Mouse (Mus musculus): ENCODE measurements at regions not wholly inside any gene's neighbourhood (a gene's known extent, or its start where the extent isn't known, plus 50 kb on each side); places are given as distances from the start of the nearest gene placed in this dataset.

DNA sequence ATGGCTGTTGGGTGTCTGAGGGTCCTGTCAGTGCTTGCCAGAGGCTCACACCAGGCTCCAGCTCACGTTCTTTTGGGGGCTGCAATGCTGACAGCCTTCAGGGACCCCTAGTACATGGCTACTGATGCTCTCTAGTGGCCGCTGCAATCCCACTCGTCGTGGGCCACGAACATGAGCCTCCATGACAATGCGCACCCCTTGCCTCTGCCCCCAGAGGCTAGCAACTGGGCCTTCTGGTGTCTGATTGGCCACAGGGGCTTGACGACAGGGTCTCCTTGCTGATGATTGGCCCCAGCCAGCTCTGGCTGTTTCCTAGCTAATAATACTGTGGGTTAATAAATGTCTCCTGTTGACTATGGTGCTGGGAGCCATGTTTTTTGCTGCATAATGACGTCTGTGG, 61.1 kb downstream of the Rtl1 start:
- no peak overlapping the region for H3K4me3 ChIP-seq (replicated peaks)
- H3K27me3 ChIP-seq = no peaks in the 10 kb centered on the region
- no peak overlapping the region for H3K9ac ChIP-seq (replicated peaks)
- H3K27ac ChIP-seq = no peak overlapping the region
- no peaks in the 10 kb centered on the region; the same call in 1 of the 2 replicates for H3K4me1 ChIP-seq (replicated peaks)
- peaks cover 38% of the 10 kb centered on the region for H3K9me3 ChIP-seq
- 0 out of 2 replicates have a peak, but pooled peaks cover 6% of the 10 kb centered on the region for H3K36me3 ChIP-seq
- H3K4me2 ChIP-seq (replicated peaks) = no peak overlapping the region
- peak; percentile 37; the same call in 1 of the 2 replicates for ATAC-seq
- WGBS = 78% methylated on average over 8 of the region's 8 CpGs

DNA sequence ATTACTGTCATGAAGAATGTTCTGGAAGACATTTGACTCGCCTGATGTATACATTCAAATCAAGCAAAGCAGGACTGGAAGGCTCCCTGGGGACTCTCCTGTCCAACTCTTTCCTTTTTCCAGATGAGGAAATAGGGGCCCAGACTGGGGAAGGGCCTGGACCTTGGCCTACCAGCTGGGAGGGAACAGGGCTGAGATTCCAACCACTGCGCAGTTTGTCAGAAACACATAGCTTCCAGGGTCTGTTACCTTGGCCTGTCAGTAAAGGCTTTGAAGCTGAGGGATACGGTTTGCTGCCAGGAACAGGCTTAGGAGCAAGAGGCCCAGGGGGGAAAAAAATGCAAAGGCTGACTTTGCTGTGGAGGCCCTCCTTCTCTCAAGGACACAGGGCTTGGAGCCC, 61.5 kb downstream of the Rtl1 start:
- no peak for ATAC-seq
- no peaks in the 10 kb centered on the region; the same call in 1 of the 2 replicates for H3K4me1 ChIP-seq (replicated peaks)
- H3K27me3 ChIP-seq = 0 out of 2 replicates have a peak, but pooled peaks cover 3% of the 10 kb centered on the region
- no peak overlapping the region for H3K27ac ChIP-seq
- H3K4me3 ChIP-seq (replicated peaks) = no peak overlapping the region
- 0 out of 2 replicates have a peak, but pooled peaks cover 6% of the 10 kb centered on the region for H3K36me3 ChIP-seq
- WGBS = 94% methylated on average over 3 of the region's 3 CpGs
- no peak overlapping the region for H3K9ac ChIP-seq (replicated peaks)
- no peak overlapping the region for H3K4me2 ChIP-seq (replicated peaks)
- peaks cover 38% of the 10 kb centered on the region for H3K9me3 ChIP-seq

DNA sequence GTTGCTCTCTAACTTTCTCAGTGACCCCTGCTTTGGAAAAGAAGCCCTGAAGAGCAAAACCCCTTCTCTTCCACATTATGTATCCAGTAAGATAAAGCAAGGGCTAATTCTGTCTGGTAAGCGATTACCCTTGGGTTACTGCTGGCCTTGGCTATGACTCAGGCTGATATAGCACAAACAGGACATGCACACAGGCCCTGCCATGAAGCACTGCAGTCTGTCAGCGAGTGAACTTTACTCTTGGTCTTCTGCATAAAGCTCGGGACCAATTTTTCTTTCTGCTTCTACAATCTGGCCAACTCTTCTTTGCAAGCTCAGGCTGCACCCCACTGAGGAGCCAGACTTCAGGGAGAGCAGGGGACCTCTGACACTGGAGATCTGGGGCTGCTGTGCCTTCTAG, 63.6 kb downstream of the Rtl1 start:
- H3K36me3 ChIP-seq = 0 out of 2 replicates have a peak, but pooled peaks cover 6% of the 10 kb centered on the region
- peaks cover 28% of the 10 kb centered on the region for H3K9me3 ChIP-seq
- H3K27me3 ChIP-seq = 0 out of 2 replicates have a peak, but pooled peaks cover 4% of the 10 kb centered on the region
- no peak overlapping the region for H3K4me3 ChIP-seq (replicated peaks)
- H3K4me1 ChIP-seq (replicated peaks) = no peaks in the 10 kb centered on the region; the same call in 1 of the 2 replicates
- WGBS = 90% methylated on average over 3 of the region's 3 CpGs
- no peak overlapping the region for H3K9ac ChIP-seq (replicated peaks)
- no peak overlapping the region for H3K27ac ChIP-seq
- H3K4me2 ChIP-seq (replicated peaks) = no peak overlapping the region
- ATAC-seq = no peak

DNA sequence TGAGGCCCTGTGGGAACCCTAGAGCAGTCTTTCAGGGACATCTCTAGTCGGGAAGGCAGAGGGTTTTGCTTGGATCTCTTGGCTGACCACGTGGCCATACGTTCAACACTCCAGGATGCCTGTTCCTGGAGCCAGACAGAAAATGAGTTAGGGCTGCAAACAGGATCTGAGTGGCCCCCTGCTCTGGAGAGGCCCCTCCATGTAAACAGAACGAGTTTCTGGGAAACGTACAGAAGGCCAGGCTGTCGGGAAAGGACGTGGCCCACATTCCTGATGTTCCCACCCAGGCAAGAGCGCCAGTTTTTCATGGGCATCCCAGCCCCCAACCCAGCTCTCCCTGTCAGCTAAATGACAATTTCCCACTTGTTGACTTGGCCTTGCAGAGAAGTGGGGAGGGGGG, 67.7 kb downstream of the Rtl1 start:
- no peak overlapping the region for H3K27ac ChIP-seq
- 60% methylated on average over 8 of the region's 8 CpGs for WGBS
- peaks cover 29% of the 10 kb centered on the region for H3K9me3 ChIP-seq

DNA sequence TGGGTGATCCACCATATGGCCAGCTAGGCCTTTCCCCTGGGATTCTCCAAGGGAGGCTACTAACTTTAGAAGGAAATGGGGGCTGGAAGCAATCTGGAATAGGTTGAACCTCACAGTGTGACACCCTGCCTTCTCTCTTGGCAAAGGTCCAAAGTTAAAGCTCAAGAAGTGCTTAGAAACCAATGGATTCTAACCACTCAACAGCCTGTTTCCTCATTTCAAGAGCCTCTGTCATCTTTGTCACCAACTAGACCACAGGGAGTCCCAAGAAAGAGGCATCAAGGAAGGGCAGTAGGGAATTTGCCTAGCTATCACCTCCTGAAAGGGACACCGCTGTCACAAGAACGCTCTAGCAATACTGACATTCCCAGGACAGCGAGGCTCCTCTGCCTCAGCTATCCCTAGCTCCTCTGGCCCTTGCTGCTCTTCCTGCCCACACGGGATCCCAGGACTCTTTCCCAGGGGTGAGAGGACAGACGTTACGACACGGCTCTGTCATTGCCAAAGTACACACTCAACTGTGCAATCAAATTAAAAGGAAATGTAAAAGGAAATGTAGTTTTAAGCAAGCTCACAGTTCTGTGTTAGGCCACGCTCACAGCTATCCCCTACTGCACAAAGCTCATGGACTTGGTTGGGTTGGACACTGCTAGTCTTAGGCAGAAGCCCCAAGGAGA, 68.6 kb downstream of the Rtl1 start:
- Histone ChIP-seq H3K4me1 (replicated peaks) (peaks cover 13% of the 10 kb centered on the region; the same call in 1 of the 2 replicates), H3K27ac (no peak overlapping the region), H3K9me3 (peaks cover 35% of the 10 kb centered on the region), H3K9ac (replicated peaks) (no peak overlapping the region), H3K36me3 (no peaks in the 10 kb centered on the region), H3K4me3 (replicated peaks) (no peak overlapping the region), H3K4me2 (replicated peaks) (no peak overlapping the region), H3K27me3 (0 out of 2 replicates have a peak, but pooled peaks cover 4% of the 10 kb centered on the region)
- 88% methylated on average over 8 of the region's 8 CpGs for WGBS
- ATAC-seq = no peak

More for the DNA sequence above, 67.7 kb downstream of the Rtl1 start:
- Histone ChIP-seq H3K4me1 (replicated peaks) (peaks cover 13% of the 10 kb centered on the region; the same call in 1 of the 2 replicates), H3K36me3 (no peaks in the 10 kb centered on the region), H3K4me2 (replicated peaks) (no peak overlapping the region), H3K27me3 (0 out of 2 replicates have a peak, but pooled peaks cover 4% of the 10 kb centered on the region), H3K4me3 (replicated peaks) (no peak overlapping the region), H3K9ac (replicated peaks) (no peak overlapping the region)
- ATAC-seq = no peak

DNA sequence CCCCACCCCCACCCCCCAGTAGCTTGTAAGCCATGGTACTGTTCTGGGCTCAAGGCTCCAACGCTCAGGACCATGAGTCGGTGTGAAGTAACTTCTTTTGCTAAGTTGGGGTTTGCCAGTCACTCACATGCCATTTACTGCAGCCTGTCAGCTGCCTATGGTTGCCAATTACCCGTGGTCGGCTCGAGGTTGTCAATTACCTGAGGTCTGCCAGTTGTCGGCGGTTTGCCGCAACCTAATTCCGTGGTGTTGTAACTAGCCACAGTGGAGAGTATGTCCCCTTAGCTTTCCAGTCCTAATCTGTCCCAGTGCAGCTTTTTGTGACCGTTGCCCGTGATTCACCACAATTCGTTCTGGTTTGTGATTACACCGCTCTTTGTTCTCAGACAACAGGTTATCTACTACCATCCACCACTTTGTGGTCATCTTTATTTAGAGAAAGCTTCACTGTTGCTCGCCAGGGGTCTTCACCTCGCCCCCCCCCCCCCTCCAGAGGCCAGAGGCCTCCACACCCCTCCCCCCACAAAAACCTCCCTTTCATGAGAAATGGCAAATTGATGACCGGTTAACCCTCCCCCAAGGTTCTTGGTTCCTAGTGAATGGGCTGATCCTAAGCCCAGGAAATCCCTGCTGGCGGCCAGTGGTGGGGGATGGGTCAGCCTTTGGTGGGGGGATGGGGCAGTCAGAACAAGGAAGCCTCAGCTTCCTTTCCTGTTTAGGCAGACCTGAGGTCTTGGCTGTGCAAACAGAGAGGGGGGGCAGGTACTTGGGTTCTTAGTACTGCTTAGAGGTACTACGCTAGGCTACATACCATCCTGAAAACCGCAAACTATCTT, 69.7 kb downstream of the Rtl1 start:
- H3K9ac ChIP-seq (replicated peaks) = no peak overlapping the region
- H3K9me3 ChIP-seq = peaks cover 37% of the 10 kb centered on the region
- no peak for ATAC-seq
- H3K4me1 ChIP-seq (replicated peaks) = peaks cover 13% of the 10 kb centered on the region; the same call in 1 of the 2 replicates
- H3K27ac ChIP-seq = no peak overlapping the region
- no peaks in the 10 kb centered on the region for H3K36me3 ChIP-seq
- no peak overlapping the region for H3K4me2 ChIP-seq (replicated peaks)
- H3K4me3 ChIP-seq (replicated peaks) = no peak overlapping the region
- 53% methylated on average over 19 of the region's 19 CpGs for WGBS
- H3K27me3 ChIP-seq = 0 out of 2 replicates have a peak, but pooled peaks cover 8% of the 10 kb centered on the region

DNA sequence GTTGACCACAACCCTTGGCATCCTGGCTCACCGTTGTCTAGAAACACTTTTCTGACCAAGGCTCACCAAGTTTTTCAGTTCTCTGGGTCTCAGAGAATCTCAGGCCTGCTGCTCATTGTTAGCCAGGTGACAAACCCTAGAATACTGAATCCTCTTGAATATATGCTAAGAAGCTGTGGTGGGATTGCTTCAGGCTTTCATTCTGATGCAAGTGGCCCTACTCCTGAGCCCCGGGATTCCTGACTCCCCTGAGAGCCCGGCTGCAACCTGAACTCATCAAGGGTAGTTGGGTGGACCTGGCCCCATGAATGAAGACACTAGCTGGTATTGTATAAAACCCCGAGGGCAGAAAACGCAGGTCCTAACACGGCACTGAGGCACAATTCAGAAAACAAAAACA, 70.6 kb downstream of the Rtl1 start:
- H3K4me3 ChIP-seq (replicated peaks) = no peak overlapping the region
- H3K9ac ChIP-seq (replicated peaks) = no peak overlapping the region
- H3K4me2 ChIP-seq (replicated peaks) = no peak overlapping the region
- H3K27me3 ChIP-seq = 0 out of 2 replicates have a peak, but pooled peaks cover 8% of the 10 kb centered on the region
- H3K27ac ChIP-seq = no peak overlapping the region
- H3K4me1 ChIP-seq (replicated peaks) = peaks cover 13% of the 10 kb centered on the region; the same call in 1 of the 2 replicates
- peaks cover 37% of the 10 kb centered on the region for H3K9me3 ChIP-seq
- no peak for ATAC-seq
- WGBS = 58% methylated on average over 6 of the region's 6 CpGs
- H3K36me3 ChIP-seq = no peaks in the 10 kb centered on the region

DNA sequence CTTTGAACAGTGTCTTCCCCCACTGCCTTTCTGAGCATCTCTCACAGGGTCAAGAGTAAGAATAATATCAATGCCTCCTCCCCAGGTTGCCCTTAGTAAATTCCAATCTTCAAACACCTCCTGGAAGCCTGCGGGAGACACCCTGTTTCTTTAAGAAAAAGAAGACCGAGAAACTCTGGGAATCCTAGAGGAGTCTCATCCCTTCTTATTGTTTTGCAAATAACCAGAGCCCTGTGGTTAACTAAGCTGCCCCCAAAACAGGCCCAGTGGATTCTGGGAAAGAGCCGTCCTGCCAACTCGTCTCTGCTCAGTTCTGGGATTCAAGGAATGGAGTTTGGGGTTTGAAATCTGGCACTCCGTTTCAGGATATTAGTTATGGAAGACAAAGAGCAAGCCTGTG, 71.2 kb downstream of the Rtl1 start:
- Histone ChIP-seq H3K36me3 (no peaks in the 10 kb centered on the region), H3K27me3 (0 out of 2 replicates have a peak, but pooled peaks cover 8% of the 10 kb centered on the region), H3K27ac (no peak overlapping the region), H3K4me1 (replicated peaks) (peaks cover 13% of the 10 kb centered on the region; the same call in 1 of the 2 replicates), H3K9me3 (peaks cover 37% of the 10 kb centered on the region), H3K4me3 (replicated peaks) (no peak overlapping the region), H3K4me2 (replicated peaks) (peak overlapping the region; percentile 52; the same call in 1 of the 2 replicates), H3K9ac (replicated peaks) (no peak overlapping the region)
- no peak for ATAC-seq
- 58% methylated on average over 5 of the region's 5 CpGs for WGBS

DNA sequence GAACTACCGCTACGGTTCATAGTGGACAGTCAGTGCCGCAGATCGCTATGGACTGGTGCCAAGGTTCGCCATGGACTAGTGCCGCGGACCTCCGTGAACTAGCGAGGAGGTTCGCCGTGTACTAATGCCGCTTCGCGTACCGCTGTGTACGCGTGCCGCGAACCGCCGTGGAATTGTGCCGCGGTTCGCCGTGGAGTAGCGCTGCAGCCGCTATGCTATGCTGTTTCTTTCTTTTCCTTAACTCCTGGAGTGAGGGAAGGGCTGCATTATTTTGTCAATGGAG, 71.9 kb downstream of the Rtl1 start:
- no peak overlapping the region for H3K27ac ChIP-seq
- 0 out of 2 replicates have a peak overlapping the region, but pooled peaks have one; percentile 23 for H3K9ac ChIP-seq (replicated peaks)
- 57% methylated on average over 27 of the region's 27 CpGs for WGBS
- H3K4me3 ChIP-seq (replicated peaks) = peak overlapping the region; percentile 32
- H3K36me3 ChIP-seq = no peaks in the 10 kb centered on the region
- no peak for ATAC-seq
- 0 out of 2 replicates have a peak, but pooled peaks cover 4% of the 10 kb centered on the region for H3K27me3 ChIP-seq
- peaks cover 13% of the 10 kb centered on the region; the same call in 1 of the 2 replicates for H3K4me1 ChIP-seq (replicated peaks)
- H3K4me2 ChIP-seq (replicated peaks) = peak overlapping the region; percentile 52
- H3K9me3 ChIP-seq = peaks cover 37% of the 10 kb centered on the region

DNA sequence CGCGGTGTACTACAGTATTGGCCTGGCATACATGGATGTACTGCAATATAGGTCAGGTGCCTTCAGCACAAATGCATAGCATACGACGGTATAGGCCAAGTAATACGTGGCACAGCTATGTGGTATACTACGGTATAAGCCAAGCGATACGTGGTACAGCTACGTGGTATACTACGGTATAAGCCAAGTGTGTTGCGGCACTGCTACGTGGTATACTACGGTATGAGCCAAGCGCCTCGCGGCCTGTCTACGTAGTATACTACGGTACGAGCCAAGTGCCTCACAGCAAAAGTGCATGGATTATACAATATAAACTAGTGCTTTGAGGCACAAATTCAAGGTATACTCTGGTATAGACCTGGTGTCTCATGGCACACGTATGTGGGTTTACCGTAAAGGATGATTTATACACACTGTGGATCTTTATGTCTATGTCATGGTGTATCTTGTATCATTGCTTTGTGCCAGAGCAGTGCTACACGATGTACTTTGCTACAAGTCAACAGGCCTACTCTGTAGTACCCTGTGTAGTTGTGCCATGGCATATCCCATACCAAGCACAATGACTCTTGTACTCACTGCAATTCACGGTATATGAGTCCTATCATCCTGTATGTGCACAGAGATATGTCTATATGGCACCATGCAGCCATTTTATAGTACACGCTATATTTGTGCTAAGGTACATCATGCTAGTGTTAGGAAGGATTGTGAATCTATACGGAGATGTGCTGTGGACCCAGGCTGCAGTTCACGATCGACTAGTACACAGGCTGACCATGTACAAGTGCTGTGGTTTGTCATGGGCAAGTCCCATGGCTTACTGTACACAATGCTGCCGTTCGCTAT, 72.5 kb downstream of the Rtl1 start:
- Histone ChIP-seq H3K4me2 (replicated peaks) (peak overlapping the region; percentile 52), H3K27me3 (0 out of 2 replicates have a peak, but pooled peaks cover 4% of the 10 kb centered on the region), H3K9me3 (peaks cover 37% of the 10 kb centered on the region), H3K27ac (no peak overlapping the region), H3K4me3 (replicated peaks) (peak overlapping the region; percentile 32), H3K9ac (replicated peaks) (0 out of 2 replicates have a peak overlapping the region, but pooled peaks have one; percentile 23), H3K36me3 (no peaks in the 10 kb centered on the region), H3K4me1 (replicated peaks) (peaks cover 13% of the 10 kb centered on the region; the same call in 1 of the 2 replicates)
- 0 out of 2 replicates have a peak, but pooled peaks have one; percentile 35 for ATAC-seq
- 48% methylated on average over 29 of the region's 29 CpGs for WGBS

DNA sequence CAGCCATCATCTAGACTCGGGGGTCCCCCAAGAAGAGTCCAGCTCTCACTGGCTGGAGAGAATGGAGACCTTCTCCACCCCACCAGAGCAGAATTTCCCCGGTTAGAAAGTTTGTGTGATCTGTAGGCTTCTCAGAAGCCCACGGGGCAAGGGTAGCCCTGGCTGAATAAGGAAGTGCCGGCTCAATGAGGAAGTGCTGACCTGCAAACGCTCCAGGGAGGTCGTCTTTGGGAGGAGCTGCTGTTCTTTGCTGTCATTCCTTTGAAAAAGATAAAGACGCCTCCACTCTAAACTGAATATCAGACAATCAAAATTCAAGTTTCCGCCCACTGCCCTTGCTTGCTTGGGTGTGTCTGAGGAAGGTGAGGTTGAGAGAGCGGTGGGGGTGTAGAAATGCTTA, 73.0 kb downstream of the Dlk1 start:
- Histone ChIP-seq H3K4me2 (replicated peaks) (no peak overlapping the region), H3K9me3 (peaks cover 34% of the 10 kb centered on the region), H3K36me3 (no peaks in the 10 kb centered on the region), H3K4me3 (replicated peaks) (no peak overlapping the region), H3K9ac (replicated peaks) (no peak overlapping the region), H3K27me3 (0 out of 2 replicates have a peak, but pooled peaks cover 4% of the 10 kb centered on the region), H3K4me1 (replicated peaks) (peaks cover 12% of the 10 kb centered on the region), H3K27ac (no peak overlapping the region)
- 65% methylated on average over 9 of the region's 9 CpGs for WGBS
- ATAC-seq = no peak

Measured in midbrain, embryonic 13.5 days (tissue).